In the genomic region with DNA sequence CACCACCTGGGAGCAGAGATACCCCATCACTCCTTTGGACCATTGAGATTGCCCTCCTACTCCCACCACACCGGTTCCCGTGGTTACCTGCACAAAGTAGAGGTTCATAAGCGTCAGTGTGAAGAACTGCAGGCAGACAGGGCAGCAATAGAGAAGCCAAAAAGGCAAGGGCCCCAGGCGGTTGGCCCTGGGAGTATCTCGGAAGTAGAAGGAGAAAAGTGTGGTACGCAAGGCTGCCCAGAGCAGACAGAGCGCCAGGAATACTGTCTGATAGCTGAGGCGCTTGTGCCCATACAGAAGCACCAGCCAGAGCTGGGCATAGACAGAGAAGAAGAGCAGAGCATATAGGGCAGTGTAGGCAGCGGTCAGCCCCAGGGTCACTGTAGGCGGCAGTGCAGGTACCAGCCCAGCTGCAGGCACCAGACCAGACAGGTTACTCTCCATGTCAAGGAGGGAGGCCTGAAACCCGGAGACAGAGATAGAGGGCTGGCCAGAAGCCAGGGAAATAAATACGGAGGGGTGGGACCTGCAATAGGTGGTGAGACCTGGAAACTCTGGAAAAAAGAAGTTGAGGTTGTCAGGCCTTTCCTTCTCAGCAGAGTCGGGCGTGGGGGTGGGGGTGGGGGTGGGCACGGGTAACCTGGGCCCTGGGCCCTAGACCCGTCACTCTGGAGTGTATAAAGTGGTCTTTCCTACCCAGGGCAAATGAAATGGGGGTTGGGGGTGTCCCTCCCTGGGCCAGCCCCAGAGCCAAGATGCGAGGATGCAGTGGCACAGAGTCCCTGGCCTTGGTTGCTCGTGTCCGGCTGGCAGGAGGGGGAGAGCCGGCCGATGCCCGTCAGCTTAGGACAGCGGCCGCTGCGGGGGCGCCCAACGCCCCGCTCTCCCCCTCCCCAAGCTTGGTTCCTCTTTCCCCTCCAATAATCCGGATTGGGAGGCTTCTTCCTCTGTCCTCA, we compare ENCODE assay signal across 7 mouse cellular contexts. TPM values are rescaled to one million over a fixed set of nuclear protein-coding genes. Genes with fewer than 3 reads are reported as not detected.
DNase-seq lines count a peak whose midpoint lies in the region; ATAC-seq and TF ChIP-seq lines count a peak whose summit lies in the region.

No protein-coding gene starts in this region.

- no peak for TF ChIP-seq POLR2A in spleen, adult 2 months (IDR thresholded peaks at IDR 0.05; ENCODE audit: low read depth, low read length)

- H3K9ac ChIP-seq in embryonic facial prominence, embryonic 11.5 days (replicated peaks; ENCODE audit: low read length), result peak overlapping the region; percentile 80
- H3K9ac ChIP-seq in hindbrain, postnatal 0 days (replicated peaks; ENCODE audit: low read length), result peak overlapping the region; percentile 80
- peak overlapping the region; percentile 99 for H3K9ac ChIP-seq in midbrain, embryonic 16.5 days (ENCODE audit: low read depth, low read length)

- TF ChIP-seq CTCF in spleen, adult 2 months (IDR thresholded peaks at IDR 0.05; ENCODE audit: extremely low read depth, insufficient read depth, insufficient read length, insufficient replicate concordance), result no peak
- TF ChIP-seq CTCF in hindbrain, postnatal 0 days (IDR thresholded peaks at IDR 0.05; ENCODE audit: low read depth), result no peak

- peak overlapping the region; percentile 98 for H3K4me2 ChIP-seq in embryonic facial prominence, embryonic 11.5 days (ENCODE audit: low read depth, low read length)
- peak overlapping the region; percentile 99 for H3K4me2 ChIP-seq in hindbrain, postnatal 0 days (ENCODE audit: low read depth, low read length)
- peak overlapping the region; percentile 99 for H3K4me2 ChIP-seq in midbrain, embryonic 16.5 days (ENCODE audit: low read length)

- DNase-seq in spleen, adult 2 months (ENCODE audit: low read depth in 1 of 2, low spot score in 2 of 2), result no peak
- no peak for DNase-seq in spleen, postnatal 10 days (ENCODE audit: low spot score in 2 of 2)
- no peak for DNase-seq in embryonic facial prominence, embryonic 11.5 days (ENCODE audit: low spot score)
- DNase-seq in hindbrain, postnatal 0 days (ENCODE audit: low spot score), result no peak
- DNase-seq in spleen, postnatal 36 days (ENCODE audit: low spot score in 2 of 2), result no peak
- no peak for DNase-seq in thymus, postnatal 14 days

- WGBS in spleen, adult 2 months, result 30% methylated on average over 28 of the region's 29 CpGs
- WGBS in embryonic facial prominence, embryonic 11.5 days, result 21% methylated on average over 27 of the region's 29 CpGs
- WGBS in hindbrain, postnatal 0 days, result 18% methylated on average over 29 of the region's 29 CpGs
- WGBS in midbrain, embryonic 16.5 days, result 21% methylated on average over 28 of the region's 29 CpGs

- peak overlapping the region; percentile 69 for H3K4me3 ChIP-seq in spleen, adult 2 months (ENCODE audit: extremely low read depth, insufficient read depth, insufficient read length)
- H3K4me3 ChIP-seq in embryonic facial prominence, embryonic 11.5 days (ENCODE audit: low read depth, low read length), result peak overlapping the region; percentile 80
- H3K4me3 ChIP-seq in hindbrain, postnatal 0 days (ENCODE audit: low read length), result peak overlapping the region; percentile 61
- H3K4me3 ChIP-seq in midbrain, embryonic 16.5 days (ENCODE audit: low read depth, low read length), result peak overlapping the region; percentile 89

- H3K4me1 ChIP-seq in spleen, adult 2 months (ENCODE audit: control insufficient read depth, insufficient read depth, insufficient read length), result peaks cover 2% of the 10 kb centered on the region
- H3K4me1 ChIP-seq in embryonic facial prominence, embryonic 11.5 days (ENCODE audit: control insufficient read depth, insufficient read depth, low read length), result no peaks in the 10 kb centered on the region
- peaks cover 24% of the 10 kb centered on the region for H3K4me1 ChIP-seq in hindbrain, postnatal 0 days (ENCODE audit: insufficient read depth, low read length)
- peaks cover 30% of the 10 kb centered on the region for H3K4me1 ChIP-seq in midbrain, embryonic 16.5 days (ENCODE audit: control insufficient read depth, insufficient read depth, low read length)

- no peaks in the 10 kb centered on the region for H3K36me3 ChIP-seq in spleen, adult 2 months (ENCODE audit: control insufficient read depth, insufficient read depth, low read length)
- H3K36me3 ChIP-seq in embryonic facial prominence, embryonic 11.5 days (replicated peaks; ENCODE audit: control insufficient read depth, insufficient read depth, low read depth, low read length), result no peaks in the 10 kb centered on the region
- H3K36me3 ChIP-seq in hindbrain, postnatal 0 days (ENCODE audit: insufficient read depth, low read length), result no peaks in the 10 kb centered on the region
- no peaks in the 10 kb centered on the region for H3K36me3 ChIP-seq in midbrain, embryonic 16.5 days (ENCODE audit: control insufficient read depth, insufficient read depth, low read length)

- H3K27ac ChIP-seq in spleen, adult 2 months (ENCODE audit: insufficient read depth, low read length), result peak overlapping the region; percentile 39; the same call in 1 of the 2 replicates
- peak overlapping the region; percentile 35; the same call in 1 of the 2 replicates for H3K27ac ChIP-seq in embryonic facial prominence, embryonic 11.5 days (replicated peaks; ENCODE audit: low read depth, low read length)
- H3K27ac ChIP-seq in hindbrain, postnatal 0 days, result peak overlapping the region; percentile 91
- H3K27ac ChIP-seq in midbrain, embryonic 16.5 days (ENCODE audit: low read length), result peak overlapping the region; percentile 98

- ATAC-seq in embryonic facial prominence, embryonic 11.5 days (replicated peaks; ENCODE audit: insufficient number of reproducible peaks, low FRiP score, low TSS enrichment, low read depth), result peak; percentile 40; the same call in 1 of the 2 replicates
- peak; percentile 16; the same call in 1 of the 2 replicates for ATAC-seq in hindbrain, postnatal 0 days
- ATAC-seq in midbrain, embryonic 16.5 days, result peak; percentile 8; the same call in 1 of the 2 replicates

- no peaks in the 10 kb centered on the region for H3K27me3 ChIP-seq in spleen, adult 2 months (ENCODE audit: control insufficient read depth, insufficient read depth, low read length)
- H3K27me3 ChIP-seq in embryonic facial prominence, embryonic 11.5 days (ENCODE audit: control insufficient read depth, insufficient read depth, low read length), result peaks cover 6% of the 10 kb centered on the region; the same call in 1 of the 2 replicates
- no peaks in the 10 kb centered on the region for H3K27me3 ChIP-seq in hindbrain, postnatal 0 days (ENCODE audit: insufficient read depth, low read length)
- H3K27me3 ChIP-seq in midbrain, embryonic 16.5 days (ENCODE audit: control insufficient read depth, insufficient read depth, low read depth, low read length), result peaks cover 6% of the 10 kb centered on the region

- H3K9me3 ChIP-seq in embryonic facial prominence, embryonic 11.5 days (replicated peaks; ENCODE audit: control insufficient read depth, low read length), result no peaks in the 10 kb centered on the region
- H3K9me3 ChIP-seq in hindbrain, postnatal 0 days (ENCODE audit: low read length), result no peaks in the 10 kb centered on the region
- no peaks in the 10 kb centered on the region for H3K9me3 ChIP-seq in midbrain, embryonic 16.5 days (replicated peaks; ENCODE audit: control insufficient read depth, low read length, poor library complexity, severe bottlenecking)

RNA-seq across cellular contexts. Expression of a gene that starts 1.0 kb away (rescaled TPM):
- polyA plus RNA-seq in spleen, adult 2 months (2012; rRNA removed), result 24.9 and 32.5 TPM in 2 replicates
- polyA plus RNA-seq in embryonic facial prominence, embryonic 11.5 days (2014; fragmentation: Nextera tagmentation; extraction: Ambion mirVana), result 57.4 and 60.7 TPM in 2 replicates
- 58.2 and 67.0 TPM in 2 replicates for total RNA-seq in hindbrain, postnatal 0 days (2014; rRNA removed)
- polyA plus RNA-seq in hindbrain, postnatal 0 days (2015; fragmentation: Nextera tagmentation; extraction: Ambion mirVana), result 86.6 and 88.0 TPM in 2 replicates
- 84.7 and 92.5 TPM in 2 replicates for polyA plus RNA-seq in midbrain, embryonic 16.5 days (2015; fragmentation: Nextera tagmentation; extraction: Ambion mirVana)

RNA-seq across cellular contexts. Expression of a gene that starts 1.6 kb away (rescaled TPM):
- 54.6 and 61.7 TPM in 2 replicates for polyA plus RNA-seq in spleen, adult 2 months (2012; rRNA removed)
- polyA plus RNA-seq in embryonic facial prominence, embryonic 11.5 days (2014; fragmentation: Nextera tagmentation; extraction: Ambion mirVana), result 18.1 and 21.9 TPM in 2 replicates
- total RNA-seq in hindbrain, postnatal 0 days (2014; rRNA removed), result 122 and 129 TPM in 2 replicates
- 65.6 and 68.7 TPM in 2 replicates for polyA plus RNA-seq in hindbrain, postnatal 0 days (2015; fragmentation: Nextera tagmentation; extraction: Ambion mirVana)
- polyA plus RNA-seq in midbrain, embryonic 16.5 days (2015; fragmentation: Nextera tagmentation; extraction: Ambion mirVana), result 68.8 and 69.7 TPM in 2 replicates

RNA-seq across cellular contexts. Expression of a gene that starts 6.4 kb away (rescaled TPM):
- 0.04 and 0.11 TPM in 2 replicates for polyA plus RNA-seq in spleen, adult 2 months (2012; rRNA removed)
- polyA plus RNA-seq in embryonic facial prominence, embryonic 11.5 days (2014; fragmentation: Nextera tagmentation; extraction: Ambion mirVana), result 0.26 and 0.32 TPM in 2 replicates
- 13.3 and 17.6 TPM in 2 replicates for total RNA-seq in hindbrain, postnatal 0 days (2014; rRNA removed)
- 15.9 and 21.7 TPM in 2 replicates for polyA plus RNA-seq in hindbrain, postnatal 0 days (2015; fragmentation: Nextera tagmentation; extraction: Ambion mirVana)
- polyA plus RNA-seq in midbrain, embryonic 16.5 days (2015; fragmentation: Nextera tagmentation; extraction: Ambion mirVana), result 7.7 and 11.7 TPM in 2 replicates

RNA-seq across cellular contexts. Expression of a gene that starts 15.5 kb away (rescaled TPM):
- 0.11 and 0.28 TPM in 2 replicates for polyA plus RNA-seq in spleen, adult 2 months (2012; rRNA removed)
- 1.0 and 1.9 TPM in 2 replicates for polyA plus RNA-seq in embryonic facial prominence, embryonic 11.5 days (2014; fragmentation: Nextera tagmentation; extraction: Ambion mirVana)
- 2.0 TPM in 1 of 2 replicates, not detected in the other for total RNA-seq in hindbrain, postnatal 0 days (2014; rRNA removed)
- 2.9 and 3.7 TPM in 2 replicates for polyA plus RNA-seq in hindbrain, postnatal 0 days (2015; fragmentation: Nextera tagmentation; extraction: Ambion mirVana)
- 0.85 and 1.9 TPM in 2 replicates for polyA plus RNA-seq in midbrain, embryonic 16.5 days (2015; fragmentation: Nextera tagmentation; extraction: Ambion mirVana)

RNA-seq across cellular contexts. Expression of a gene that starts 19.1 kb away (rescaled TPM):
- 48.4 and 53.7 TPM in 2 replicates for polyA plus RNA-seq in spleen, adult 2 months (2012; rRNA removed)
- 2.7 and 3.3 TPM in 2 replicates for polyA plus RNA-seq in embryonic facial prominence, embryonic 11.5 days (2014; fragmentation: Nextera tagmentation; extraction: Ambion mirVana)
- 47.0 and 61.6 TPM in 2 replicates for total RNA-seq in hindbrain, postnatal 0 days (2014; rRNA removed)
- polyA plus RNA-seq in hindbrain, postnatal 0 days (2015; fragmentation: Nextera tagmentation; extraction: Ambion mirVana), result 11.8 and 12.3 TPM in 2 replicates
- polyA plus RNA-seq in midbrain, embryonic 16.5 days (2015; fragmentation: Nextera tagmentation; extraction: Ambion mirVana), result 13.2 and 13.4 TPM in 2 replicates

Comparison
In these comparisons a context has a peak if more than half of its experiments do, and no peak if none do; other contexts are left out.
1. H3K27ac ChIP-seq: peak in every context shown above with its lines; median percentile 98 in midbrain, embryonic 16.5 days; 91 in hindbrain, postnatal 0 days; 39 in spleen, adult 2 months; 35 in embryonic facial prominence, embryonic 11.5 days.